Mouse (Mus musculus): ENCODE data around the gene Hist1h2bm.
A peak's percentile ranks its signal among the peaks of the same experiment; 100 is the strongest.
"Not testable (repeated sequence)": the region's sequence is repeated elsewhere in the genome, so short reads cannot be mapped to it uniquely, and the experiment has no call there.

The Hist1h2bm gene

DNA sequence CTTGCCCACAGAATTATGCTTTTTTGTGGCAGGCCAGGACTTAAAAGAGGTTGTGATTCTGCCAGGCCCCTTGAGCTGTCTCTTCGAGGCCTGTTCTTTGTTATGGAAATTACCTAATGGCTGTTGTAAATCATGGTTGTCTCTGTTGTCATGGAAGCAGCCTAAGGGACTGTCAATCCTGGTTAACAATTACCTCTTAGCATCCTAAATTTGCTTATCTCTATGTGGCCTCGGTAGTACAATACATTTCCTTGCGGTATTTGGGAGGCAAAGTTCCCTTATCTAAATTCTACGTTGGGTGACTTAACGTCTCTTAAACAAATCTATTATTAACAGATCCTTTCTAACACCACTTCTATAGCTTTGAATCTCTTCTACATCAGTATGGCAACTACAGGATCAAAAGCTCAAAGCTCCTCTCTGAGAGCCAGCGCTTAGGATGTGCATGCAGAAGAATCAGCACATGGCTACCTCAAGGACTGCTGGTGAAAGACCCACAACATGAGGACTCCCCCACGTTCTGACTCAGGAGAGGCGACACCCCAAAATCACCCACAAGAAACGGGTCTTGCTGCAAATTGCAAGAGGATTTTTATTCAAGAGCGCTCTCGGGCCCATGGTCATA lies 6.2 kb downstream of the Hist1h2bm start:
- DNase-seq (ENCODE audit: low spot score), result no peak

DNA sequence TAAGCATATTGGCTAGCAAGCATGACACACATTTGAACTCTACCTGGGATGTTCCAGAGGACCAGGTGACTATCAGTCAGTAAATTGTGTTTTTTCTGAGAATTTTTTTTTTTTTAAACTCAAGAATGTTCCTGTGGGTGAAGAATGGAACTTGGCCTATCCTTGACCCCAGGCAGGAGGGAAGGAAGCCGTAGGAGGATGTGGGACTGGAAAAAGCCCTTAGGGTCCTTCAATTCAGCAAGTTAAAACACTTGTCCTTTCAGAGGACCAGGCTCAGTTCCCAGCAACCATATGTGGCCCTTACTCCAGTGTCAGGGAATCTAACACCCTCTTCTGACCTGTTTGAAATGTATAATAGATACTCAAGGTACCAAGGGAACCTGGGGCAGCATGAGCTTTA lies 7.7 kb downstream of the Hist1h2bm start:
- no peak for DNase-seq (ENCODE audit: low spot score)

DNA sequence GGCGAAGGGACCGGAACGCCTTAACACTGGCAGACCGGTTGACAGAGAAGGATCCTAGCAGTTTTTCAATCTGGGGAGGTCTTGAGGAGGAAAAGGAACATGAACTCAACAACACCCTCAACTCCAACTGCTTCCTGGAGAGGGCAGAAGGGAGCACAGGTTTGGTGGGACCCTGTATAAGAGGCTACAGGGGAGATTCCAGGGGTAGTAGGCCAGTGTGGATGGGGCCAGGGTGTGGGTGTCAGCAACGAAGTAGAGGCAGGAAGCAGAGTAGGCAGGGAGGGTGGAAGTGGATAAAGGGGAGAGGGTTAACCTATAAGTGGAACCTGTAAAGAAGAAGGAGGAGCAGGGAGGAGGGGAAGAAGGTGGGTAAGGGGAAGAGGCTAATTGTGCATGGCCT lies 11.6 kb downstream of the Hist1h2bm start:
- no peak for DNase-seq (ENCODE audit: low spot score)

DNA sequence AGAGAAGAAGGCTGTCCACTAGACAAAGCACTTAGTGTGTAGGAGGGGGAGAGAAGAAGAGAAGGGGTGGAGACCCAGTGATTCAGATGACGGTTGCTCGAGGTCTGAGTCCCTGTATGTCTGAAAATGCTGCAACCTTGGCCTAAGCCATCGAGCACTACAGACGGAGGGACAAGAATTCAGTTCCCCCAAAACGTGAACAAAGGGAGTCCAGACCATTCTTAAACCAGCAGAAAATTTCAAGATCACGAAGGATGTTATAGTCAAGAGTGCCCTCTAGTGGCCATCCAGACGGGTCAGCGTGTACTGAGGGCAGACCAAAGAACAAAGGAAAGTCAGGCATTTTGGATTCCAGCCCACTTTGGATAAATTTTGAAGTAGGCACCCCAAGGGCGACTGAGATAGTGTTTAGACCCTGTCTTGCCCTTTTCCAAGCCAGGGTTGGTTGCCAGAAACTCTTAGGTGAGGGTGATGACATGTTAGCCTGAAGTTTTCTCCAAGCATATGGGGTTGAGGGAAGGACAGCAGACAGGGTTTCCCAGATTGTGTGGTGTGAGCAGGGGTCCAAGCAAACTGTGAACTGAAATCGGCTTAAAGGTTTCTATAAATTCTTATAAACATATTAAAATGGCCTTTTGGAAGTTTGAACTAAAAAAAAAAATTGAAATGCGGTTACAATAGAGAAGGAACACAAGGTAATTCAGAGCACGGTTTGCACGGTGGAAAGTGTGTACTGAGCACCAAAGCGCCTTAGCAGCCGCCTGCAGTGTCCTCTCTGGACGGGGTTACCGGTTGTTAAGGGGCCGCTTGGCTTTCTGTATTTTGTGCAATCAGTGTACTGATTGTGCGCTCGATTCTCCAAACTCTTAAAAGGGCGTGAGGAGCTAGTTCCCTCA lies 12.4 kb downstream of the Hist1h2bm start:
- DNase-seq (ENCODE audit: low spot score), result peak; percentile 79

DNA sequence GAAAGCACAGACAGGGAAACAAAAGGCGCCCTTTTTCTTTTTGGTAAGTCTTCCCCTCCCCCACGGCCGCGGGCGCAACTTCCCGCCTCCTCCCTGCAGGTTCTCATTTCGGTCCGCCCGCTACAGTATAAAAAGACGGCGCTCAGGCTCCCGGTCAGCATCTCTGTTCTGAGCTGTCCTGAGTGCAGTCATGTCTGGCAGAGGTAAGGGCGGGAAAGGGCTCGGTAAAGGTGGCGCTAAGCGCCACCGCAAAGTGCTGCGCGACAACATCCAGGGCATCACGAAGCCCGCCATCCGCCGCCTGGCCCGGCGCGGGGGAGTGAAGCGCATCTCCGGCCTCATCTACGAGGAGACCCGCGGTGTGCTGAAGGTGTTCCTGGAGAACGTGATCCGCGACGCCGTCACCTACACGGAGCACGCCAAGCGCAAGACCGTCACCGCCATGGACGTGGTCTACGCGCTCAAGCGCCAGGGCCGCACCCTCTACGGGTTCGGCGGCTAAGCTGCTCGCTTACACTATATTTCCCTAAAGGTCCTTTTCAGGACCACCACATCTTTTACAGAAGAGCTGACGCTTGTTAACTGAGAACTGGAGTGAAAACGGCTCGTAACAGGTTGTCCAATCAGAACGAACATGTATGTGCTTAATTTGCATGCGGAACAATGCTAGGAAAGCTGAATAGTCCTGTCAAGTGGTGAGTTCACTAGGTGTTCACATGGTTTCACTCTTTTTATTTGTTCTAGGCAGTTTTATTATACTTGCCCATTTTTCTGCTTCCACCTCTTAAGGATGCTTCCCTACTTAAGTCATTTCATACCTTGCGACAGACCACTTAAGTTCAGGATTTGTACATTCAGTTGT lies 13.3 kb downstream of the Hist1h2bm start, which contains the start of gene Hist1h4j:
TSS of gene Hist1h4j (plus strand) at position 159 of the 862 bp plus-strand sequence.
- peak; percentile 91 for DNase-seq (ENCODE audit: low spot score)

DNA sequence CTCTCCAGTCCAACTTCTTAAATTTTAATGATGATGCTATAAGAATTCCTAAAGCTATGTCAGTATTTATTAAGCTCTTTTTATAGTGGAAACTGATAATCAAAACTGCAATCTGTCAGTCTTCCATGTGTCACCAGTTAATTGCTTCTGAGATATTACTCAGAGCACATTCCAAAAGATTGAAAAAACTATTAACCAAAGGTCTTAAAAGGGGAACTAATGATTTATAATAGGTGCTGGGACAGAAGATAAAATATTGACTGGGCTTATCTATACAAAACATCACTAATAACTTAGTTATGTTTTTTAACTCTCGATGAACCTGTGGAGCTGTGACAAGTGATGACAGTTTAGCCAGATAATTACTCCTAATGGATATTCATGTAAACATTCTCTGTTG lies 23.2 kb downstream of the Hist1h2bm start:
- no peak for DNase-seq (ENCODE audit: low spot score)

DNA sequence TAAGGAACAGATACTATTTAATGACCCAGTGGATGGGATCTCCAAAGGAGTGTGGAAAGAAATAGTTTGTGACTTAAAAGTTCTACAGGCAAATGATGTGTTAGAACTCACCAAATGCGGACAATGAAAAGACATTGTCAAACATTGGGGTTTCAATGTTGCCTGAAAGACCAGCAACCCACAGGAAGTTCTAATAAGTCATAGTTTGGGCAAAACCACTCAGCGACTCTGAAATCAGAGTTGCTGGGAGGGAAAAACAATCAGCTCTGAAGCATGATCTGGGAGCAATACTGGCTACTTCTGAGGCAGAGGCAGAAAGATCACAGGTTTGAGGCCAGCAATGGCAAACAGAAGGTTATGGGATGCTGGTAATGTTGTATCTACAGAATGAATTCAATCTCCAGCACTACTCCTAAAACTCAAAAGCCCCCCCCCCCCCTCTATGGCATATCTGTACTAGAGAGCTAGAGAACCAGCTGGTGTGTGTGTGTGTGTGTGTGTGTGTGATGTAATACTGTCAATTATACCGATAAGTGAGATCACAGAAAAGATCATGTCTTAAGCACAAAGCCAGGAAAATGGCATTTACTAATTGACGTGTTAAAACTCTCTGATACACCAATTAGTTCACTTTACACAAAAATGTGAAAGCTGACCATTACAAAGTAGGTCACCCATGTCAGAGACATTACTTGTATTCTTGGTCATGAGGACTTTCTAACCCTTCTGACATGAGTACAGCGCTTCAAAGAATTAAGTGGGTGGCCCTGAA lies 27.7 kb downstream of the Hist1h2bm start:
- DNase-seq (ENCODE audit: low spot score), result no peak

DNA sequence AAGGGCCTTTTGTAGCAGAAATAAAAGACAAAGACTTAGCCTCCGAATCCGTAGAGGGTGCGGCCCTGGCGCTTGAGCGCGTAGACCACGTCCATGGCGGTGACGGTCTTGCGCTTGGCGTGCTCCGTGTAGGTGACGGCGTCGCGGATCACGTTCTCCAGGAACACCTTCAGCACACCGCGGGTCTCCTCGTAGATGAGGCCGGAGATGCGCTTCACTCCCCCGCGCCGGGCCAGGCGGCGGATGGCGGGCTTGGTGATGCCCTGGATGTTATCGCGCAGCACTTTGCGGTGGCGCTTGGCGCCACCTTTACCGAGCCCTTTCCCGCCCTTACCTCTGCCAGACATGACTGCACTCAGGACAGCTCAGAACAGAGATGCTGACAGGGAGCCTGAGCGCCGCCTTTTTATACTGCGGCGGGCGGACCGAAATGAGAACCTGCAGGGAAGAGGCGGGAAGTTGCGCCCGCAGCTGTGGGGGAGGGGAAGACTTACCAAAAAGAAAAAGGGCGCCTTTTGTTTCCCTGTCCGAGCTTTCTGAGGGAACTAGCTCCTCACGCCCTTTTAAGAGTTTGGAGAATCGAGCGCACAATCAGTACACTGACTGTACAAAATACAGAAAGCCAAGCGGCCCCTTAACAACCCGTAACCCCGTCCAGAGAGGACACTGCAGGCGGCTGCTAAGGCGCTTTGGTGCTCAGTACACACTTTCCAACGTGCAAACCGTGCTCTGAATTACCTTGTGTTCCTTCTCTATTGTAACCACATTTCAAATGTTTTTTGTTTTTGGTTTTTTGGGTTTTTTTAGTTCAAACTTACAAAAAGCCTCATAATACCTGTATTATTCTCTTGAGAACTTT lies 28.5 kb downstream of the Hist1h2bm start, which contains the start of gene Hist1h4k:
TSS of gene Hist1h4k (minus strand) at position 347 of the 859 bp plus-strand sequence.
- peak; percentile 98 for DNase-seq (ENCODE audit: low spot score)

DNA sequence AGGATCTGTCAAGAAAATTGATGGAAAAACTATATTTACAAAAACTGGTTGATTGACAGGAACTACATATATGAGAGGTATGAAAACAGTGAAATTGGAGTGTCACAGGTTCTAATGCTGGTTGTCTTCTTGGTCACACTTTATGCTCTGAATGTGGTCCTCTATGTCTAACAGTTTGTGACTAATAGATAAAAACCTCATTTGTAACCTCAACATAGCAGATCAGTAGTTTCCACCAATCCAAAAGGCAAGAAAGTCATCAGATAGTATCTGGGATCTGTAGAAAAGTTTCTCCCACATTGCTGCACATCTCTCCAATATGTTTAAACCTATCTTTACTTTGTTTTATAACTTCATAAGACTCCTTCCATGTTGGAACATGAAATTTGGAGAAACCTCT lies 29.6 kb downstream of the Hist1h2bm start:
- no peak for DNase-seq (ENCODE audit: low spot score)

DNA sequence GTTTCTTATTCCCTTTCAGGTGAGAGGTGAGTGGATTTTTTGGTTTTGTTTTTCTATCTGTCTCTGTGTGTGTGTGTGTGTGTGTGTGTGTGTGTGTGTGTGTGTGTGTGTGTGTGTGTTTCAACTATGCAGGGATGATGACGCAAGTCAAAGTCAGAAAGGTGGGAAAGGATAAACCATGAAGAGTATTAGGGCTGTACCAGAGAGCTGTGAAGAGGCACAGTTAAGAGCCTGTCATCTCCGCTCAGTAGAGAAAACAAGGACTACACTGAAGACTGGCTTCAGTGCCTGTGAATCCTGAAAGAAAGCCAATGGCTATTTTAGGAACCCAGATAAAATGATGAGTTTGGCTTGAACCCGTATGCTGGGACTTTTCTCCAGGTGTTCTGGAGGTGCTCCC lies 30.0 kb downstream of the Hist1h2bm start:
- no peak for DNase-seq (ENCODE audit: low spot score)

DNA sequence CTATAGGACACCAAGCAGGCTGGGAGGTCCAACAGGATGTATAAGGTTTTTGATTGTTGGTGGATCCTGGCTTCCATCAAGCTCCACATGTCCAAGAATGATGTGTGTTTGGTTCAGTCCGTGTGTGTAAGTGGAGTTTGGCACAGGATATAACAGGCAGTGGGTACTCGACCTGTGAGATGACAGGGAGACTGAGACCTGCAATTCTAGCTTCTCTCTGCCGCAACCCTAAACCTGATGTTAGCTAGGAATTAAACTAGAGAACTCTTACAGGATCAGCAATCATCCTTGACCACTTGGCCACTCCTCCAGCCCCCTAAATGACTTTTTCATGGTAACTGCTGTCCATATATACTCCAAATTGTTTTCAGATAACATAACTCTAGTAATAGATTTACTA lies 30.5 kb downstream of the Hist1h2bm start:
- no peak for DNase-seq (ENCODE audit: low spot score)

DNA sequence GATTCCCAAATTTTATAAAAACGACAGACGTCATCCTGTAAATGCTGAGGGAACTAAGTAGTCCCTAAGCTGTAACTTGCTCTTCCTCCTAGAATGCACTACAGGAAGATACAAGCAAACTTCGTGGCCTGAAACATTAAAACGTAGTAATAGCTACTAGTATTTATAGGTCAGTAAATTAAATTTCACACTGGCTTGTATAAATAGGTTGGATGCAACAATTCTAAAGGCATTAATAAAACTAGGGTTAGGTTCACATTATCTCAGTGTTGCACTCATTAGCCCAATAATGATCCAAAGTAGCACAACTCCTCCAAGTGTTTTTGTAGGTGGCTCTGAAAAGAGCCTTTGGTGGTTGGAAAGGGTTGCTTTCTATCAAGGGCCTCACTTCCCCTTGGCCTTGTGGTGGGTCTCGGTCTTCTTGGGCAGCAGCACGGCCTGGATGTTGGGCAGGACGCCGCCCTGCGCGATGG lies 31.2 kb downstream of the Hist1h2bm start:
- no peak for DNase-seq (ENCODE audit: low spot score)

DNA sequence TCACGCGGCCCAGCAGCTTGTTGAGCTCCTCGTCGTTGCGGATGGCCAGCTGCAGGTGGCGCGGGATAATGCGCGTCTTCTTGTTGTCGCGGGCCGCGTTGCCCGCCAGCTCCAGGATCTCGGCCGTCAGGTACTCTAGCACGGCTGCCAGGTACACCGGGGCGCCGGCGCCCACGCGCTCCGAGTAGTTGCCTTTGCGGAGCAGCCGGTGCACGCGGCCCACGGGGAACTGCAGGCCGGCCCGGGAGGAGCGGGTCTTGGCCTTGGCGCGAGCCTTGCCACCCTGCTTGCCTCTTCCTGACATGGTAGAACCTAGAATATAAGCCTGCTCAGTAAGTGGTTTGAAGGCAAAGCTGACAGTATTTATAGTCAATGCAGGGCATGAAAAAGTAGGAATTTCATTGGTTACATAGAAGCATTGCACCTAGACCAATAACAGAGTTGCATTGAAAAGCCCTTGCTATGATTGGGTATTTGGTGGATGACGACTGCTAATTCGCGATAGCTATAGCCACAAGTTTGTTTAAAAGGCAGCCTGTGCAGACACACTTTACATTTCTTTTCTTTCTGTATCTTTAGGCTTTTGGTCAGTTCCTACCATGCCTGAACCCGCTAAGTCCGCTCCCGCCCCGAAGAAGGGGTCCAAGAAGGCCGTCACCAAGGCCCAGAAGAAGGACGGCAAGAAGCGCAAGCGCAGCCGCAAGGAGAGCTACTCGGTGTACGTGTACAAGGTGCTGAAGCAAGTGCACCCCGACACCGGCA lies 31.9 kb downstream of the Hist1h2bm start, which contains the start of the genes Hist1h2ak and Hist1h2bn:
TSS of gene Hist1h2ak (minus strand) at position 304 of the 762 bp plus-strand sequence.
TSS of gene Hist1h2bn (plus strand) at position 600 of the 762 bp plus-strand sequence.
- peak; percentile 85 for DNase-seq (ENCODE audit: low spot score)

DNA sequence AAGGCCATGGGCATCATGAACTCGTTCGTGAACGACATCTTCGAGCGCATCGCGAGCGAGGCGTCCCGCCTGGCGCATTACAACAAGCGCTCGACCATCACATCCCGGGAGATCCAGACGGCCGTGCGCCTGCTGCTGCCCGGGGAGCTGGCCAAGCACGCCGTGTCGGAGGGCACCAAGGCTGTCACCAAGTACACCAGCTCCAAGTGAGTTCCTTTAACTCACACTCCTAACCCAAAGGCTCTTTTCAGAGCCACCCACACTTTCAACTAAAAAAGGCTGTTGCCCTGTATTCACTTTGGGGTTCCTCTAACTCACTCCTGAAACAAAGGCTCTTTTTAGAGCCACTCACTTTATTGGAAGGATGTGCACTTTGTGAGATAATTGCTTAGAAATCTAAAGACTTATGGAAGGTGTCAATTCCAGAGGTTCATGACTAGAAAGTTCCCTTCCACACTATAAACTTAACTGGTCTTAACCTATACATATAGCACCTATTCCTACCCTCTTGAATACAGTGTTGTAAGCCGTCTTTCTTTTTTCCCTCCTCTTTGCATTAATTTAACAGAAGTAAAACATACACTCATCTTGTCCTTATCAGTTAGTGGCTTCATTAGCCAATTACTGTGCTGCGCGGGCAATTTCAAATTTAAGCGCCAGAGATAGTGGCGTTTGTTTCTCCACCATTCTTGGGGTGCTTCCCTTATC lies 32.6 kb downstream of the Hist1h2bm start:
- DNase-seq (ENCODE audit: low spot score), result not testable (repeated sequence)

DNA sequence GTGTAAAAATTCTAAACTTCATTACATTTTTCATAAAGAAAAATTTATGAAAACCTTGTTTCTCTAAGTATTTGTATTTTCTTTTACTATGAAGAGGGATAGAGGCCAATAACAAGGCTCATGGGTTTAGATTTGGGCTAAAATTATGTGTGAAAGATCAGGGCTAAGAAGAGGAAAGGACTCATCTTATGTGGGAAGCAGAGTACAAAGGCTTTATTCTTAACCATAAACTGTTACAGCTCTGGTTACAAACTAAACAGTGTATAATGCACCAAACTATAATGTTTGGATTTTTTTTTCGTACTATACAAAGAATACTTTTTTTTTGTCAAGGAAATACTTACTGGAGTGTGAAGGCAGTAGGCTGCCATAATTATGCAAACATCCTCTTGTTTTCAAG lies 33.9 kb downstream of the Hist1h2bm start:
- DNase-seq (ENCODE audit: low spot score), result no peak
